Comparison of ENCODE assay signal across 29 mouse cellular contexts in the genomic region with DNA sequence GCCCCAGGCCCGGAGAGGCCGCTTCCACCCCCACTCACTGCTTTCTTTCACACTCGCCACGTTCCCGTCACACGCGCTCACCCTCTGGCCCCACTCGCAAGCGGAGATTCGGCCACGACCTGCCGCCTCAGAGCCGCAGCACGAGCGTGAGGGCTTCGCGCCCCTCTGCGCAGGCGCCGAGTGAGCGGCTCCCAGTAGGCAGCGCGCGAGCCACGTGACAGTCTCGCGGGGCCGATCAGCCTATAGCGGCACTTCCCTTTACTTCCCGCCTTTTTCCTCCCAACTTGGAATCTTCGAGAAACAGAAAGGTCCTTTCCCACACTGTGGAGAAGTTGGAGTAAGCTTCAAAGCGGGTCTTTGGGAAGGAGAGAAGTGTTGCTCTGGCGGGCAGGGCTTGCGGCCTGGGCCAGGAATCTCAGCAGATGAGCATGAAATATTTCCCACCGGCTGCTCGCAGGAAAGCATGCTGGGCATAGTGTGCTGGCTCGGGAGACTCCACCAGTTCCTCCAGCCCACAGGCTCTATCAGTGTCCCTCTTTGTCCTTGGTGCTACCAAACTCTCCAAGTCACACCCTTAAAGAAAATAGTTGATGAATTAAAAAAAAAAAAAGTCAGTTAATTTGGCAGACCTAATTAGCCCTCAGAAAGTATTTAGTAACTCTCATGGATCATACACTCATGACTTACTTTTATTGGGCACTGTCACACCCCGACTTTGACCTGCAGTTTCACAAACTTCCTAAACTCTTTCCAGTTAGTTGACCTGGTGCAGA. TPM values are rescaled to one million over a fixed set of nuclear protein-coding genes. Genes with fewer than 3 reads are reported as not detected.
A peak's percentile ranks its signal among the peaks of the same experiment; 100 is the strongest.
DNase-seq lines count a peak whose midpoint lies in the region; ATAC-seq and TF ChIP-seq lines count a peak whose summit lies in the region.
"Had no signal": no experiment of that assay in that cellular context is flagged by ENCODE, and none has a peak within 500 bp of the region (broad histone marks: within the 10 kb centered on the region; RNA-seq: fewer than 3 reads in every experiment).

A gene (minus strand): TSS at position 181 of the 773 bp plus-strand sequence.

- no peak within 1 kb of the TSS; the same call in 1 of the 2 replicates for H3K4me2 ChIP-seq in intestine, postnatal 0 days (replicated peaks; ENCODE audit: low read depth)
- H3K4me2 ChIP-seq: embryonic facial prominence, embryonic 12.5 days; liver, embryonic 13.5 days; lung, embryonic 14.5 days; midbrain, embryonic 12.5 days had no signal

- H3K36me3 ChIP-seq in intestine, postnatal 0 days (ENCODE audit: control insufficient read depth, insufficient read depth): no peaks in the 10 kb centered on the region
- H3K36me3 ChIP-seq: embryonic facial prominence, embryonic 12.5 days; heart, embryonic 10.5 days; liver, embryonic 13.5 days had no signal

- ATAC-seq in intestine, postnatal 0 days: peak; percentile 91
- ATAC-seq: CD4-positive, CD25-positive, alpha-beta regulatory T cell, adult 4 months; hindbrain, embryonic 16.5 days had no signal

- no peak for TF ChIP-seq CTCF in intestine, postnatal 0 days (IDR thresholded peaks at IDR 0.05; ENCODE audit: low read depth)

- H3K4me3 ChIP-seq in intestine, postnatal 0 days (ENCODE audit: low read depth, low read length): no peak within 1 kb of the TSS
- H3K4me3 ChIP-seq: embryonic facial prominence, embryonic 12.5 days; heart, embryonic 10.5 days; layer of hippocampus, adult 2 months; liver, embryonic 13.5 days; midbrain, embryonic 12.5 days had no signal

- no peak within 1 kb of the TSS for H3K27ac ChIP-seq in intestine, postnatal 0 days (ENCODE audit: low read depth, low read length)
- H3K27ac ChIP-seq: embryonic facial prominence, embryonic 12.5 days; heart, embryonic 10.5 days; layer of hippocampus, adult 2 months; liver, embryonic 13.5 days; midbrain, embryonic 12.5 days had no signal

- no peaks in the 10 kb centered on the region for H3K27me3 ChIP-seq in intestine, postnatal 0 days (replicated peaks; ENCODE audit: control insufficient read depth, insufficient read depth, low read length)
- H3K27me3 ChIP-seq: embryonic facial prominence, embryonic 12.5 days; liver, embryonic 13.5 days; midbrain, embryonic 12.5 days had no signal

- no peak within 1 kb of the TSS for H3K9ac ChIP-seq in intestine, postnatal 0 days (ENCODE audit: low read depth, low read length)
- H3K9ac ChIP-seq: embryonic facial prominence, embryonic 12.5 days; liver, embryonic 13.5 days; lung, embryonic 14.5 days; midbrain, embryonic 12.5 days had no signal

- DNase-seq in kidney, adult 9 months: peak; percentile 40
- DNase-seq in kidney, adult 8-10 months: no peak
- DNase-seq in R1 (ENCODE audit: low read depth, low spot score): peak; percentile 74
- no peak for DNase-seq in thymus, postnatal 10 days (ENCODE audit: low spot score in 2 of 2)
- no peak for DNase-seq in frontal cortex, postnatal 14 days (ENCODE audit: low spot score in 2 of 2)
- DNase-seq in urinary bladder, postnatal 36 days (ENCODE audit: low spot score in 2 of 2): no peak
- DNase-seq: adrenal gland, adult 8-10 months; cerebellum, adult 2 months; cerebellum, postnatal 25 days; kidney, adult 11 months; kidney, postnatal 10 days; layer of hippocampus, postnatal 36 days; liver, embryonic 13.5 days; lung, embryonic 14.5 days; right cerebral cortex, postnatal 14 days; spleen, adult 18-20 months; thymus, postnatal 4 days had no signal

- H3K4me1 ChIP-seq in intestine, postnatal 0 days (replicated peaks; ENCODE audit: control insufficient read depth, insufficient read depth, low read length): no peaks in the 10 kb centered on the region
- H3K4me1 ChIP-seq: embryonic facial prominence, embryonic 12.5 days; heart, embryonic 10.5 days; liver, embryonic 13.5 days; midbrain, embryonic 12.5 days had no signal

- WGBS in intestine, postnatal 0 days: 82% methylated on average over 38 of the region's 38 CpGs

- no peaks in the 10 kb centered on the region for H3K9me3 ChIP-seq in intestine, postnatal 0 days (ENCODE audit: control insufficient read depth)
- H3K9me3 ChIP-seq: heart, embryonic 10.5 days; liver, embryonic 13.5 days had no signal

RNA-seq across cellular contexts. Expression of the gene that starts here (rescaled TPM):
- 0.43 and 0.65 TPM in 2 replicates for polyA plus RNA-seq in intestine, postnatal 0 days (2015; fragmentation: Nextera tagmentation; extraction: Ambion mirVana)
- polyA plus RNA-seq: CD4-positive, CD25-positive, alpha-beta regulatory T cell, adult 4 months; cerebellum, adult 2 months; embryonic facial prominence, embryonic 12.5 days; forebrain, embryonic 11.5 days; gonadal fat pad, adult 2 months; heart, embryonic 16.5 days; limb, embryonic 11.5 days; liver, embryonic 13.5 days; lung, embryonic 14.5 days; neural tube, embryonic 11.5 days had no signal

Comparison
In these comparisons a context has a peak if more than half of its experiments do, and no peak if none do; other contexts are left out.
1. DNase-seq: peak in kidney, adult 9 months (single experiment) and R1 (single experiment); none in kidney, adult 8-10 months (0 of 2), thymus, postnatal 10 days (0 of 2), frontal cortex, postnatal 14 days (0 of 2) and urinary bladder, postnatal 36 days (0 of 2).
2. Peak in ATAC-seq in intestine, postnatal 0 days; RNA of the gene not detected or under 1 TPM.